Mouse (Mus musculus) midbrain, postnatal 0 days (tissue): ENCODE results near the gene Chrna1. TPM values are rescaled to one million over a fixed set of nuclear protein-coding genes. Genes with fewer than 3 reads are reported as not detected.
A peak's percentile ranks its signal among the peaks of the same experiment; 100 is the strongest.

ENCODE experiments used
- ATAC-seq: fragments of 200-750 bp; cut with Nextera tagmentation; 2 replicates; pipeline ENCODE4 v1.8.0; 2017; ENCODE audit warnings: moderate number of reproducible peaks, mild to moderate bottlenecking, moderate TSS enrichment, moderate library complexity; ENCODE audit not compliant: low FRiP score
- DNase-seq: peaks from one replicate; pipeline ENCODE4 v3.0.0-alpha.2; 2015; ENCODE audit warnings: low spot score
- H3K27ac ChIP-seq: fragments of 300-500 bp; sonication (generic); 2 replicates; pipeline ENCODE4 v1.5.1; 2014; ENCODE audit warnings: low read depth, mild to moderate bottlenecking, low read length, mixed read lengths
- H3K27me3 ChIP-seq: fragments of 300-500 bp; sonication (generic); 2 replicates; pipeline ENCODE4 v1.6.1; 2014; ENCODE audit warnings: low read length, control low read depth, mixed read lengths; ENCODE audit not compliant: insufficient read depth
- H3K36me3 ChIP-seq: fragments of 300-500 bp; sonication (generic); 2 replicates; pipeline ENCODE4 v1.6.1; 2014; ENCODE audit warnings: low read length, control low read depth, mixed read lengths; ENCODE audit not compliant: insufficient read depth
- H3K4me1 ChIP-seq: fragments of 300-500 bp; sonication (generic); 2 replicates; pipeline ENCODE4 v1.6.1; 2014; ENCODE audit warnings: mild to moderate bottlenecking, control low read depth, antibody characterized with exemption, low read length, mixed read lengths; ENCODE audit not compliant: insufficient read depth
- H3K4me2 ChIP-seq: fragments of 300-500 bp; sonication (generic); 2 replicates; pipeline ENCODE4 v1.6.1; 2014; ENCODE audit warnings: low read depth, mild to moderate bottlenecking, low read length, mixed read lengths; ENCODE audit not compliant: poor library complexity, severe bottlenecking
- H3K4me3 ChIP-seq: fragments of 300-500 bp; sonication (generic); 2 replicates; pipeline ENCODE4 v1.5.1; 2014; ENCODE audit warnings: low read depth, mild to moderate bottlenecking, low read length, moderate library complexity
- H3K9ac ChIP-seq: fragments of 300-500 bp; sonication (generic); replicated peaks from 2 replicates; pipeline ENCODE4 v1.6.1; 2014; ENCODE audit warnings: mild to moderate bottlenecking, low read length, moderate library complexity, mixed read lengths; ENCODE audit not compliant: poor library complexity, severe bottlenecking
- H3K9me3 ChIP-seq: fragments of 300-500 bp; sonication (generic); 2 replicates; pipeline ENCODE4 v1.6.1; 2016; ENCODE audit warnings: low read length, control low read depth
- CTCF ChIP-seq: IDR thresholded peaks from 2 replicates; pipeline ENCODE4 v1.5.1; 2016; ENCODE audit warnings: antibody characterized with exemption, mild to moderate bottlenecking
- WGBS: fragments of 180-500 bp; shearing (Covaris S2); extraction: QIAGEN DNeasy Blood & Tissue Kit; methylation state at CpG from one replicate; pipeline ENCODE4 v1.1.7; 2014; 5-methylcytosine and 5-hydroxymethylcytosine counted together
- polyA plus RNA-seq: library from polyadenylated mRNA; unstranded; fragments of >200 nt; fragmentation: Nextera tagmentation; extraction: Ambion mirVana; gene quantifications from 2 replicates; pipeline ENCODE4 v1.2.1, GENCODE M21; 2015
- total RNA-seq: library from RNA; depleted of rRNA; stranded (reverse); fragments of >200 nt; gene quantifications from 2 replicates; pipeline ENCODE4 v1.2.3, GENCODE M21; 2014

The Chrna1 gene
- total and polyA plus RNA-seq, 2 experiments from 2014 or later, result 0.22 to 0.31 TPM

DNA sequence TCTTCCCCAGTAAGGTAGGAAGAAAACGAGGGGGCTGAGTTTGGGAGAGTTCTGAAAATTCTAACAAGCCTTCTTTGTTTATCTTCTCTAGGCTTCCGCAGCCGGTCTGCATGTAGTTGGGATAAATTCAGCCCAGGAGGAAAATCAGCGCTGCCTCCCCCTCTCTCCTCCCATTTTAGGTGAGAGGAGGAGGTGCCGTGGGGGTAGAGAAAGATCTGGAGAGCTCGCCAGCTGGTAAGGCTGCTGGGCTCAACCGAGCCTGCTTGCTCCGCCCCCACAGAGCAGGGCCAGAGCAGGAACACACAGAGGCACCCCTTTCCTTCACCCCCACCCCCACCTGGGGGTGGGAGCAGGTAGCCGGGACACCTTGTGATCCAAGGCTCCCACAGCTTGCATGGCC is 16.6 kb upstream of the Chrna1 start:
- TF ChIP-seq CTCF, result no peak
- DNase-seq, result no peak
- Histone ChIP-seq H3K4me2 (no peak overlapping the region; the same call in 1 of the 2 replicates), H3K27ac (no peak overlapping the region), H3K4me1 (0 out of 2 replicates have a peak, but pooled peaks cover 3% of the 10 kb centered on the region), H3K36me3 (no peaks in the 10 kb centered on the region), H3K27me3 (no peaks in the 10 kb centered on the region), H3K9me3 (no peaks in the 10 kb centered on the region), H3K4me3 (no peak overlapping the region), H3K9ac (no peak overlapping the region)
- ATAC-seq, result no peak
- WGBS, result 36% methylated on average over 9 of the region's 9 CpGs

- no peak for TF ChIP-seq CTCF
- Histone ChIP-seq H3K36me3 (no peaks in the 10 kb centered on the region), H3K9ac (no peak overlapping the region), H3K4me1 (0 out of 2 replicates have a peak, but pooled peaks cover 3% of the 10 kb centered on the region), H3K9me3 (no peaks in the 10 kb centered on the region), H3K27ac (no peak overlapping the region), H3K27me3 (no peaks in the 10 kb centered on the region), H3K4me2 (no peak overlapping the region), H3K4me3 (no peak overlapping the region)
- DNase-seq (no peak), ATAC-seq (no peak)
- WGBS, result 80% methylated on average over 5 of the region's 5 CpGs
Measured at GRCm38 (mm10) chr2:73596326-73596725, 16.2 kb upstream of the Chrna1 start.

GRCm38 (mm10) chr2:73593101-73593439 is 12.9 kb upstream of the Chrna1 start:
- WGBS, result 79% methylated on average over 2 of the region's 2 CpGs
- Histone ChIP-seq H3K36me3 (no peaks in the 10 kb centered on the region), H3K4me2 (no peak overlapping the region), H3K27me3 (no peaks in the 10 kb centered on the region), H3K9me3 (no peaks in the 10 kb centered on the region), H3K27ac (no peak overlapping the region), H3K9ac (no peak overlapping the region), H3K4me1 (peaks cover 10% of the 10 kb centered on the region), H3K4me3 (no peak overlapping the region)
- no peak for DNase-seq
- no peak for ATAC-seq
- TF ChIP-seq CTCF, result no peak

DNA sequence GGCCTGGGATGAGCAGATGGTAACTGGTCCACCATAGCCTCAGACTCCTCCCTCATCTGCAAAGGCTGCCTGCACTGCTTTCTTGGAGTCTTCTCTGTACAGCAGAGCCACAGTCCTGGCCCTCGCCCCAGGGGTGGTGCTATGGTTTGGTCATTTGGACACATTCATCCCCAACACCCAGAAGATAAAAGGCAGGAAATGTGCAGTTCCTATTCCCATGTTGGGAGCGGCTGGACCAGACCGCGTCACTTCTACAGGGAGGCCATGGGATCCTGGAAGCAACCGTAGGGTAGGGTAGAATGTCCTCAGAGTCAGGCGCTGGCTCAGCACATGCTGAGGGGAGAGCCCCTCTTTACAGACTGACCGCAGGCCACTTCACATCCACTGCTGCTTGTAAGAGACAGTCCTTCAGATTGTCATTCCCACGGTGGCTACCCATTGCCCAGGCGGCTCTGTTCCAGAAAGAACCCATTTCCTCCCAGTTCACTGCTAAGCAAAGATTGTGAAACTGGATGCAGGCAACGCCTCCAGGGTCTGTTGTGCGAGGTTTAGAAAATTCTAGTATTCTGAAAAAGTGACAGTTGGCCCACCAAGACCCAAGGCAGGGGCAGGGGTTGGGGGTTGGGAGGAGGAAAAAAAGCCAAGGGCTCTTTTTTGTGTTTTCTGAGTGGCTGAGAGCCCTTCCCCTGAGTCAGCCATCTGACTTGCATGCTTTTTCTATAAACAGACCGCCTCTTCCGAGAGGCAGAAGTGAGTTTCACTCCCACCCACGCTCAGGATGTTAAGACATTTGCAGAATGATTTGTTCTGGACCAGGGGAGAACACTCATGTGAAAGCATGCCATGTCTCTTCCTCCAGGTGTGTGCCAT is 12.3 kb upstream of the Chrna1 start:
- peaks cover 10% of the 10 kb centered on the region for H3K4me1 ChIP-seq
- no peaks in the 10 kb centered on the region for H3K27me3 ChIP-seq
- ATAC-seq (no peak), DNase-seq (no peak)
- TF ChIP-seq CTCF, result no peak
- H3K9ac ChIP-seq, result no peak overlapping the region
- H3K4me2 ChIP-seq, result no peak overlapping the region
- H3K4me3 ChIP-seq, result no peak overlapping the region
- H3K27ac ChIP-seq, result no peak overlapping the region
- WGBS, result 81% methylated on average over 14 of the region's 14 CpGs
- no peaks in the 10 kb centered on the region for H3K9me3 ChIP-seq
- no peaks in the 10 kb centered on the region for H3K36me3 ChIP-seq

- Histone ChIP-seq H3K9ac (no peak overlapping the region), H3K4me1 (peaks cover 7% of the 10 kb centered on the region), H3K9me3 (no peaks in the 10 kb centered on the region), H3K36me3 (no peaks in the 10 kb centered on the region), H3K4me3 (no peak overlapping the region), H3K27me3 (no peaks in the 10 kb centered on the region), H3K27ac (no peak overlapping the region), H3K4me2 (no peak overlapping the region)
- DNase-seq (no peak), ATAC-seq (no peak)
- TF ChIP-seq CTCF, result no peak
- WGBS, result 60% methylated on average over 6 of the region's 6 CpGs
Measured at GRCm38 (mm10) chr2:73591246-73591645, 11.1 kb upstream of the Chrna1 start.

GRCm38 (mm10) chr2:73590106-73590505 is 10.0 kb upstream of the Chrna1 start:
- Histone ChIP-seq H3K9me3 (no peaks in the 10 kb centered on the region), H3K9ac (no peak overlapping the region), H3K4me2 (peak overlapping the region; percentile 36), H3K36me3 (no peaks in the 10 kb centered on the region), H3K4me1 (peaks cover 7% of the 10 kb centered on the region), H3K4me3 (peak overlapping the region; percentile 15; the same call in 1 of the 2 replicates), H3K27ac (no peak overlapping the region), H3K27me3 (no peaks in the 10 kb centered on the region)
- DNase-seq (peak; percentile 41), ATAC-seq (0 out of 2 replicates have a peak, but pooled peaks have one; percentile 44)
- 17% methylated on average over 12 of the region's 12 CpGs for WGBS
- no peak for TF ChIP-seq CTCF
